Mouse (Mus musculus) liver, embryonic 12.5 days (tissue): ENCODE data around the gene Chaf1a. TPM values are rescaled to one million over a fixed set of nuclear protein-coding genes. Genes with fewer than 3 reads are reported as not detected.

Experiments
- ATAC-seq: fragments of 200-750 bp; cut with Nextera tagmentation; 2 replicates; pipeline ENCODE4 v1.8.0; 2017; ENCODE audit warnings: moderate number of reproducible peaks, mild to moderate bottlenecking, moderate library complexity
- H3K27ac ChIP-seq: fragments of 300-500 bp; sonication (generic); 2 replicates; pipeline ENCODE4 v1.5.1; 2016; ENCODE audit warnings: mild to moderate bottlenecking
- H3K27me3 ChIP-seq: fragments of 300-500 bp; sonication (generic); replicated peaks from 2 replicates; pipeline ENCODE4 v1.6.1; 2016; ENCODE audit warnings: mild to moderate bottlenecking, moderate library complexity
- H3K36me3 ChIP-seq: fragments of 300-500 bp; sonication (generic); 2 replicates; pipeline ENCODE4 v1.6.1; 2016; ENCODE audit warnings: mild to moderate bottlenecking, moderate library complexity
- H3K4me1 ChIP-seq: fragments of 300-500 bp; sonication (generic); 2 replicates; pipeline ENCODE4 v1.6.1; 2016
- H3K4me2 ChIP-seq: fragments of 300-500 bp; sonication (generic); 2 replicates; pipeline ENCODE4 v1.6.1; 2016; ENCODE audit warnings: mild to moderate bottlenecking, moderate library complexity
- H3K4me3 ChIP-seq: fragments of 300-500 bp; sonication (generic); 2 replicates; pipeline ENCODE4 v1.5.1; 2016; ENCODE audit warnings: mild to moderate bottlenecking, moderate library complexity
- H3K9ac ChIP-seq: fragments of 300-500 bp; sonication (generic); 2 replicates; pipeline ENCODE4 v1.6.1; 2016; ENCODE audit warnings: mild to moderate bottlenecking, moderate library complexity
- H3K9me3 ChIP-seq: fragments of 300-500 bp; sonication (generic); replicated peaks from 2 replicates; pipeline ENCODE4 v1.6.1; 2016; ENCODE audit warnings: mild to moderate bottlenecking, moderate library complexity
- WGBS: fragments of 180-500 bp; shearing (Covaris S2); methylation state at CpG from one replicate; pipeline ENCODE4 v1.1.7; 2016; ENCODE audit not compliant: insufficient replicate concordance; 5-methylcytosine and 5-hydroxymethylcytosine counted together
- polyA plus RNA-seq: library from polyadenylated mRNA; unstranded; fragments of >200 nt; fragmentation: Nextera tagmentation; extraction: Ambion mirVana; gene quantifications from 2 replicates; pipeline ENCODE4 v1.2.1, GENCODE M21; 2016

Gene Chaf1a
- polyA plus RNA-seq, 1 experiment from 2014 or later, result 37.6 TPM

DNA sequence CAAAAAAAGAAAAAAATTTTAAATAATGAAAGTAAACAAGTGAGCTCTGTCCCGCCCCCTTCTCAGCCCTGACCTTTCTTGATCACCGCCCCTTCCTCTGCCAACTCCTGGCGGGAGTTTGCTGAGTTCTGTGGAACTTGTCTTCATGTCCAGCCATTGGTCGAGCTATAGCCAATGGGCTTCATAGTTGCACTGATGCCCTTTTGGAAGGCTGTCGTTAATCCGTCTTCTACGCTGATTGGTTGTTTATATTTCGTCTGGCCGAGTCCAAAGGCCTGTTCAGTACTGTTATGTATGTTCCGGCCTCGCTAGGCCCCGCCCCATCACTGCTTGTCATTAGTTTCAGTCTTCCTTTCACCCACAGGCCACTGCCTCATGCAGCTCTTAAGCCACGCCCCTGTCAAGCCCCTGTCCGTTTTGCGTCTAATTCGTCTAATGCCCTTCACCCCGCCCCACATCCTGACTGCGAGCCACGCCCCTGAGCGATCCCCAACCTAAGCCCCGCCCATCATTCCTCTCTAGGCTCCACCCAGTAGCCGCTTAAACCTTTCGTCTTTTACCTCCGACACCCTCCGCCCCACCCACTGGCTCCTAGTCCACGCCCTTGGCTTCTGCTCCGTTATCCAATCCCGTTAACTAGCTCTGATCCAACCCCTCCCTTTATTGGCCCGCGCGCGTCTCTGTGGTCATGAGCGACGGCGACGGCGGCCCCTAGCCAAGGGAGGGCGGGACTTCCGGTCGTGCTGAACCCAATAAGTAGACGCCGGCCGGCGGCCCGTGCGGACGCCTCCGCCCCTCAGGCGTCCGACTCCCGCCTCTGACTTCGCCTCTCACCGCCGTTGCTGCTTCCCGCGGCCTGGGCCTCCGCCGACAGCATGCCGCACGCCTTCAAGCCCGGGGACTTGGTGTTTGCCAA is 38.9 kb downstream of the Chaf1a start, which contains the start of gene Hdgfl2:
Gene Hdgfl2 (plus strand): TSS at position 755 of the 916 bp plus-strand sequence.
- peak; percentile 90 for ATAC-seq
- under 1% methylated on average over 61 of the region's 61 CpGs for WGBS

DNA sequence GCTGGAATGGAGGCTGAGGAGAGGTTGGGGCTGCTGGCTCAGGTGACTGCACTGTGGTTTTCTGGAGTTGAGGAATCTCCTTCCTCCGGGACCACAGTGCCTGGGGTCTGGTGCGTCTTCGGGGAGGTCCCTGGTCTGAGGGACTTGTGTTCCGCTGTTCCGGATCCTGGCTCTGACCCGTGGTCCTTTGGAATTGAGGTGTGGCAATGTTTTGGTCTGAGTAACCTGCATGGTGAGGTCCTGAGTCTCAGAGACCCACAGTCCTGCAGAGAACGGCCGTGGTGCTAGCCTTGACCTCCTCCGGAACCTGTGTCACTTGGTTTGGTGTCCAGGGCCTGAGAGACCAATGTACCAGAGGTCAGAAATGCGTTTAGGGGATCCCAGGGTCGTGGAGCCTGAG is 39.7 kb downstream of the Chaf1a start:
- under 1% methylated on average over 11 of the region's 11 CpGs for WGBS
- peak overlapping the region; percentile 80 for H3K27ac ChIP-seq
- ATAC-seq, result no peak
- peaks cover 39% of the 10 kb centered on the region for H3K4me1 ChIP-seq
- peak overlapping the region; percentile 94 for H3K4me2 ChIP-seq
- H3K36me3 ChIP-seq, result peaks cover 31% of the 10 kb centered on the region
- no peaks in the 10 kb centered on the region for H3K9me3 ChIP-seq
- H3K4me3 ChIP-seq, result peak overlapping the region; percentile 88
- peak overlapping the region; percentile 94 for H3K9ac ChIP-seq
- no peaks in the 10 kb centered on the region for H3K27me3 ChIP-seq

More for the DNA sequence above, 38.9 kb downstream of the Chaf1a start, which contains the start of gene Hdgfl2:
- no peaks in the 10 kb centered on the region for H3K27me3 ChIP-seq
- H3K36me3 ChIP-seq, result peaks cover 24% of the 10 kb centered on the region
- H3K9ac ChIP-seq, result peak within 1 kb of the TSS; percentile 94
- H3K4me2 ChIP-seq, result peak within 1 kb of the TSS; percentile 94
- H3K4me3 ChIP-seq, result peak within 1 kb of the TSS; percentile 88
- H3K27ac ChIP-seq, result peak within 1 kb of the TSS; percentile 82
- no peaks in the 10 kb centered on the region for H3K9me3 ChIP-seq
- H3K4me1 ChIP-seq, result peaks cover 47% of the 10 kb centered on the region

DNA sequence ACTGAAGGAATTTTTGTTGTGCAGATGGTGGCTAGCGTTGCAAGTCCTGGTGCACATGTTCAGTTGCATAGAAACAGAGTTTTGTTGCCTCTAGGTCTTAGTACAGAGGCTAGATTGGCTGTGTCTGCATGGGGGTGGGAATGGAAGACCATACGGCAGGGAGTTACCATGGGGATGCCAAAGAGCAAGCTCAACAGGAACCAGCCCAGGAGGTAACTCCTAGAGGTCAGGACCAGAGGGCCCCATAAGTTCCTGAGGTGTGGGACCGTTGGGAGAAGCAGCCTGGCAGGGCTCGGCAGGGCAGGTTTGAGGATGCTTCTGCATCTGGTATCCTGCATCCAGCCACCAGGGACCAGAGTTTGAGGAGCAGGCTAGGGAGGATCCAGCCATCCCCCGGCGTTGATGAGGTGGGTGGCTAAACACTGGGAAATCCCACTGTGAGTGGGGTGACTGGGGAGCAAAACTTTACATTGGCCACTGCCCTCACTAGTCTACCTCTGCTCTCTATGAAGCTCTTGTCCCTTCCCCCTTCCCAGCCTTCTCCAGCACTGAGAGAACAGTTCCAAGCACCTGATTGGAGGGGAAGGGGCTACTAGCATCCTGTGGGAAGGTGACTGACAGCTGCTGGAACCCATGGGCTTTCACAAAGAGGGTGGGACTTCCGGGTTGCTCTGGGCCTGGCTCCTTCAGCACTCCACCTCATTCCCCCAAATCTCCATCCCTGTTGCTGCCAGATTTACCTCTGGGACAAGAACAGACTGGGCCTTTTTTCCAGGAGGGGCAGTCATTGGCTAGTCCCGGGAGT is 40.7 kb downstream of the Chaf1a start:
- peak overlapping the region; percentile 94 for H3K4me2 ChIP-seq
- H3K27ac ChIP-seq, result peak overlapping the region; percentile 27; the same call in 1 of the 2 replicates
- WGBS, result 28% methylated on average over 8 of the region's 8 CpGs
- peaks cover 41% of the 10 kb centered on the region for H3K36me3 ChIP-seq
- no peaks in the 10 kb centered on the region for H3K27me3 ChIP-seq
- ATAC-seq, result no peak
- H3K4me3 ChIP-seq, result peak overlapping the region; percentile 88
- H3K4me1 ChIP-seq, result peaks cover 29% of the 10 kb centered on the region
- no peaks in the 10 kb centered on the region for H3K9me3 ChIP-seq
- peak overlapping the region; percentile 94 for H3K9ac ChIP-seq

DNA sequence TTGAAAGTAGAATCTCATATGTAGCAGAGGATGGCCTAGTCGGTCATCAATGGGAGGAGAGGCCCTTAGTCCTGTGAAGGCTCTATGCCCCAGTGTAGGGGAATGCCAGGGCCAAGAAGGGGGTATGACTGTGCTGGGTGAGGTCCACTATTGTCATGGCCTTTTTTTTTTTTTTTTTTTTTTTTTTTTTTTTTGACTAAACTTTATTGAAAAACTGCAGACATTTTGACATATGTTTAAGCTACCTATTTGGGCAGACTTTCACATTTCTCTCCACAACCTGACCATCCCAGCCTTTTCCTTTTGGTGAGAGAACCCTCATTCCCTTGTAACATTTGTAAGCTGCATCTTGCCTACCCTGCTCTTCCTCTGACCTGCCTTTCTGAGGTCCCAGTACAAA is 52.1 kb downstream of the Chaf1a start:
- no peak overlapping the region for H3K27ac ChIP-seq
- no peak overlapping the region for H3K4me2 ChIP-seq
- H3K27me3 ChIP-seq, result no peaks in the 10 kb centered on the region
- peaks cover 82% of the 10 kb centered on the region for H3K36me3 ChIP-seq
- WGBS, result 63% methylated on average over 1 of the region's 1 CpGs
- H3K9me3 ChIP-seq, result no peaks in the 10 kb centered on the region
- H3K4me1 ChIP-seq, result no peaks in the 10 kb centered on the region
- no peak for ATAC-seq
- no peak overlapping the region for H3K4me3 ChIP-seq
- no peak overlapping the region for H3K9ac ChIP-seq

DNA sequence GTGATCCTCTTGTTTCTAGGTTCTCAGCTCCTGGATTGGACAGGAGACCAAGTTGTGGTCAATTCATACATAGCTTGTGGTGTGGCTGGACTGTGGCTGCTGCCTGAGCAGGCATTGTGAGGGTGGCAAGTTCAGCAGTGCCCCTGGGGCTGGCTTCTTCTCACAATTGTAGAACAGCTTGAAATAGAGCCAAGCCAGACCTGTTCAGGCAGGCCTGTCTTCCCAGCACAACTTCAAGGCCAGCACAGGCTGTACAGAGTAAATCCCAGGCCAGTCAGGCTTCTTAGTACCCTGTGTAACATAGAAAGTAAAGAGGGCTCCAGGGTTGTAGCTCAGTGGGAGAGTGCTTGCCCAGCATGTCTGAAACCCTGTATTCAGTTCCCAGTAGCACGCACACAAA is 52.6 kb downstream of the Chaf1a start:
- Histone ChIP-seq H3K4me2 (no peak overlapping the region), H3K36me3 (peaks cover 84% of the 10 kb centered on the region), H3K4me1 (no peaks in the 10 kb centered on the region), H3K4me3 (no peak overlapping the region), H3K27ac (no peak overlapping the region), H3K9me3 (no peaks in the 10 kb centered on the region), H3K9ac (no peak overlapping the region), H3K27me3 (no peaks in the 10 kb centered on the region)
- ATAC-seq, result 0 out of 2 replicates have a peak, but pooled peaks have one; percentile 25
- 85% methylated on average over 1 of the region's 1 CpGs for WGBS

DNA sequence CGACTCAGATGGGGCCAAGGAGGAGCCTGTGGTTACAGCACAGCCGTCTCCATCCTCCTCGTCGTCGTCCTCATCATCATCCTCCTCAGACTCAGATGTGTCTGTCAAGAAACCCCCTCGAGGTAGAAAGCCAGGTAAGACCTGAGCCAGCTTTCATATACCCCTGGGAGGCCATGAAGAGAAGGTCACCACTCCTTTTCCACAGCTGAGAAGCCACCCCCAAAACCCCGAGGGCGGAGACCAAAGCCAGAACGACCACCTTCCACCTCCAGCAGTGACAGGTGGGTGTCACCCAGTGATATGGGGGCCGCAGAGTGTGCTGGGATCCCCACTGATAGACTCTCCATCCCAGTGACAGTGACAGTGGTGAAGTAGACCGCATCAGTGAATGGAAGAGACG is 56.6 kb downstream of the Chaf1a start:
- Histone ChIP-seq H3K27me3 (no peaks in the 10 kb centered on the region), H3K4me1 (no peaks in the 10 kb centered on the region), H3K27ac (no peak overlapping the region), H3K36me3 (peaks cover 92% of the 10 kb centered on the region), H3K4me2 (no peak overlapping the region), H3K9me3 (no peaks in the 10 kb centered on the region), H3K9ac (no peak overlapping the region), H3K4me3 (no peak overlapping the region)
- no peak for ATAC-seq
- 81% methylated on average over 12 of the region's 12 CpGs for WGBS

DNA sequence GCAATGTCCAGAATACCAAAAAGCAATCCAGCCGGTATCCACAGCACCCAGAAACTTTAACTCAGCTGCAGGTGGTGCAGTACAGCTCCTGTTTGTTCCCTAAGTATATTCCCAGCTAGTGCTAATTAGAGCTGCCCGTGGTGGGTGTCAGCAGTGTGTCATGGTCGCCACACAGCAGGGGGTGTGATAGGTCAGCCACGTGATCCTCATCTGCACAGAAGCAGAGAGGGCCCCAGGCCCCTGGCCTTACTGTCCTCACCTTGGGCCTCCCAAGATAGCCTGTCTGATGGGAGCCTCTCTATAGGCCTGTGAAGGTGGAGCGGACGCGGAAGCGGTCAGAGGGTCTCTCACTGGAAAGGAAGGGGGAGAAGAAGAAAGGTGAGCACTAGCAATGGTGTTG is 57.9 kb downstream of the Chaf1a start:
- Histone ChIP-seq H3K4me1 (no peaks in the 10 kb centered on the region), H3K4me2 (no peak overlapping the region), H3K4me3 (no peak overlapping the region), H3K27me3 (no peaks in the 10 kb centered on the region), H3K27ac (no peak overlapping the region), H3K36me3 (peaks cover 98% of the 10 kb centered on the region), H3K9me3 (no peaks in the 10 kb centered on the region), H3K9ac (no peak overlapping the region)
- WGBS, result 90% methylated on average over 8 of the region's 8 CpGs
- ATAC-seq, result no peak

DNA sequence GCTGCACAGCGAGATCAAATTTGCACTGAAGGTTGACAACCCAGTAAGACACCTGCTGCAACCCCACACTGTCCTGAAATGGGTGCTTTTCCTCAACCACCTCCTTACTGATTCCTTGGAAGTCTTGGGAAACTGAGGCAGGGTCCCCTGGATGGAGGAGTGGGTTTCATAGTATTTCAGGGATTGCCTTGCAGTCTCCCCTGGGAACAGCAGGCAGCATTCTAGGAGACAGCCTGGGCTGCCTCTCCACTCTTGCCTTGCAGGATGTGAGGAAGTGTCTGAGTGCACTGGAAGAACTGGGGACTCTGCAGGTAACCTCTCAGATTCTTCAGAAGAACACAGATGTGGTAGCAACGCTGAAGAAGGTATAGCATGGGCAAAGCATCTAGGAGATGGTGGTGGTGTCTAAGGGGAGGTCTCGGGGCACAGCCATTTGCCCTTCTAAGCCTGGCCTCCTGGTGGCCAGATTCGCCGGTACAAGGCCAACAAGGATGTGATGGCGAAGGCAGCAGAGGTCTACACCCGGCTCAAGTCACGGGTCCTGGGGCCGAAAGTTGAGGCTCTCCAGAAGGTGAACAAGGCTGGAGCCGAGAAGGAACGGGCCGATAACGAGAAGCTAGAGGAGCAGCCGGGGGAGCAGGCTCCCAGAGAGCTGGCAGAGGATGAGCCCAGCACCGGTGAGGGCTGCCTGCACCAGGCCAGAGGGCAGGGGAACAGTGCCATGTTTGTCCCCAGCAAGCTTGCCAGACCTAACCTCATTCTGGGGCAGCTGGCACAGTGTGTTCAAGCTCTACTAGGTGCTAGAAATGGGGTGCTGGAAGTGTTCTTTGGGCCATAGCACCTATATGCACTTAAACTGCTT is 58.7 kb downstream of the Chaf1a start:
- Histone ChIP-seq H3K36me3 (peaks cover 99% of the 10 kb centered on the region), H3K27me3 (no peaks in the 10 kb centered on the region), H3K4me3 (no peak overlapping the region), H3K9me3 (no peaks in the 10 kb centered on the region), H3K27ac (no peak overlapping the region), H3K4me2 (no peak overlapping the region), H3K9ac (no peak overlapping the region), H3K4me1 (no peaks in the 10 kb centered on the region)
- WGBS, result 85% methylated on average over 15 of the region's 15 CpGs
- ATAC-seq, result no peak

DNA sequence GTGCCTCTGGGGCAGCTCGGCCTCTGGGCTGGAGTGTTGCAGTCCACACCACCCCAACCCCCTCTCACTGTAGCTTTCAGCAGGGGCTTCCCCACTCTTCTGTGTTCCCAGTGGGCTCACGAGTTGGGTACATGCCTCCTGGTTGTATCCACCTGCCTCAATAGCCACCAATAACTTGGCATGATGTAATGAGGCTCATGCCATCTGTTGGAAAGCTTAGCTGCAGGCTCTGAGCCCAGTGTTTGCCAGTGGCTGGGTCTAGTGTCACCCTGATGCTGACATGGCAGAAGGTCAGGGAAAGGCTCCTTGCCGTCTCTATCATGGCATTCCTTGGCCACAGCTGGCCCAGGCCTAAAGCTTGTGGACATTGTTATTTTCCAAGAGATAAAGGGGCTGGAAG is 60.6 kb downstream of the Chaf1a start:
- Histone ChIP-seq H3K4me3 (no peak overlapping the region), H3K9ac (no peak overlapping the region), H3K27me3 (no peaks in the 10 kb centered on the region), H3K4me1 (no peaks in the 10 kb centered on the region), H3K36me3 (peaks cover 83% of the 10 kb centered on the region), H3K9me3 (no peaks in the 10 kb centered on the region), H3K27ac (no peak overlapping the region), H3K4me2 (no peak overlapping the region)
- ATAC-seq, result no peak
- 85% methylated on average over 3 of the region's 3 CpGs for WGBS

DNA sequence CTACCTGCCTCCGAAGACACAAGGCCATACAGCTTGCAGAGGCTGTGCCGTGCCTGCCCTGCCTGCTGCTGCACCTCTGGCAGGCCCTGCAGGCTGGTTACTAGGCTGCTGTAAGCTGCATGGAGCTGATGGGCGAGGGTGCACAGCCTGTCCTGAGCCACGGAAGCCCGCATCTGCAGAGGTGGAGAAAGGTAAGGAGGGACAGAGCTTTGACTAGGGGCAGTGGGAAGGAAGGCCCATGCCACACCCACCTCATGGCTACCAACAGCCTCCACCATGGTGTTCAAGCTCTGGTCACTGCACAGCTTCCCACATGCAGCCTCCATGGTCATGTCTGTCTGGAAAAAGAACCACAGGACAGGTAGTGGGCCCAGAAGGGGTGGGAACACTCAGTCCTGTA is 61.9 kb downstream of the Chaf1a start:
- WGBS, result 81% methylated on average over 5 of the region's 5 CpGs
- Histone ChIP-seq H3K36me3 (peaks cover 70% of the 10 kb centered on the region), H3K27me3 (no peaks in the 10 kb centered on the region), H3K4me2 (no peak overlapping the region), H3K9ac (no peak overlapping the region), H3K27ac (no peak overlapping the region), H3K9me3 (no peaks in the 10 kb centered on the region), H3K4me1 (no peaks in the 10 kb centered on the region), H3K4me3 (no peak overlapping the region)
- no peak for ATAC-seq

DNA sequence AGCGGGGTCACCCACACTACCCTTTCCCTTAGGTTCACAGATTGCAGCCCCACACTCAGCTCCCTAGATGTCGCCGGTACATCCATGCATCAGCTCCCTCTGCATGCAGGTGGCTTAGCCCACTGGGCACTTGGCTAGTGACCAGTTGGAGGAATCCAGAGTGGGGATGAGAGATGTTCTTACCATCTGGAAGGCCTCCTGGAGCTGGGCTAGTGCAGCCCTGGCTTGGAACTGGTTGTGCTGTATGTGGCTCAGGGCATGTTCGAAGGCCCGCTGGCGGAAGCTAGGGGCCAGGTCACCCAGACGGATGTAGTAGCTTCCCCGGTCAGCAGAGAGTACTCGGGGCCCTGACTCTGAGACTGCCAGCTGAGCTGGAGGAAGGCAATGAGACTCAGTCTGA is 62.7 kb downstream of the Chaf1a start:
- WGBS, result 88% methylated on average over 9 of the region's 9 CpGs
- Histone ChIP-seq H3K4me1 (no peaks in the 10 kb centered on the region), H3K4me2 (no peak overlapping the region), H3K36me3 (peaks cover 62% of the 10 kb centered on the region), H3K27ac (no peak overlapping the region), H3K4me3 (no peak overlapping the region), H3K27me3 (no peaks in the 10 kb centered on the region), H3K9ac (no peak overlapping the region), H3K9me3 (no peaks in the 10 kb centered on the region)
- ATAC-seq, result no peak
